Mouse (Mus musculus) ES-E14 (cell line): ENCODE results near the gene Spred2. TPM values are rescaled to one million over a fixed set of nuclear protein-coding genes. Genes with fewer than 3 reads are reported as not detected.

Experiments used
- DNase-seq: peaks from one replicate; pipeline ENCODE4 v3.0.0-alpha.2; 2013; ENCODE audit warnings: low read depth, low spot score
- H3K27ac ChIP-seq: 2 replicates; pipeline ENCODE4 v1.5.1; 2012; ENCODE audit warnings: low read depth, mild to moderate bottlenecking, low read length, moderate library complexity, mixed read lengths; ENCODE audit not compliant: poor library complexity, insufficient read depth, severe bottlenecking
- H3K36me3 ChIP-seq: 2 replicates; pipeline ENCODE4 v1.6.1; 2012; ENCODE audit warnings: mild to moderate bottlenecking, low read length, moderate library complexity, mixed read lengths; ENCODE audit not compliant: control insufficient read depth, poor library complexity, insufficient read depth, severe bottlenecking
- H3K4me1 ChIP-seq, 2 experiments: fragments of 150-350 bp in 1 of 2; sonication (generic) in 1 of 2; 2 replicates each; pipeline ENCODE4 v1.6.1; 2012; ENCODE audit warnings: low read length in 2 of 2, mild to moderate bottlenecking in 1 of 2, mixed read lengths in 1 of 2; ENCODE audit not compliant: control insufficient read depth in 2 of 2, insufficient read depth in 2 of 2, poor library complexity in 1 of 2
- H3K4me3 ChIP-seq, 2 experiments: fragments of 150-350 bp in 1 of 2; sonication (generic) in 1 of 2; 2 replicates each; pipeline ENCODE4 v1.5.1; 2012; ENCODE audit warnings: low read length in 2 of 2, low read depth in 1 of 2, mild to moderate bottlenecking in 1 of 2, mixed read lengths in 1 of 2; ENCODE audit not compliant: insufficient read depth in 1 of 2, poor library complexity in 1 of 2, severe bottlenecking in 1 of 2
- H3K9ac ChIP-seq: 2 replicates; pipeline ENCODE4 v1.6.1; 2012; ENCODE audit warnings: low read depth, mild to moderate bottlenecking, low read length, mixed read lengths; ENCODE audit not compliant: poor library complexity, insufficient read depth, severe bottlenecking
- H3K9me3 ChIP-seq: fragments of 150-350 bp; sonication (generic); 2 replicates; pipeline ENCODE4 v1.6.1; 2012; ENCODE audit warnings: low read depth, mild to moderate bottlenecking, low read length; ENCODE audit not compliant: control insufficient read depth, insufficient read depth
- CHD2 ChIP-seq: IDR thresholded peaks from 2 replicates; pipeline ENCODE4 v1.6.1; 2014; ENCODE audit warnings: mild to moderate bottlenecking, low read depth, low read length, inconsistent platforms
- HCFC1 ChIP-seq: IDR thresholded peaks from 2 replicates; pipeline ENCODE4 v1.6.1; 2012; ENCODE audit warnings: low read length, inconsistent platforms, borderline replicate concordance; ENCODE audit not compliant: insufficient read depth
- MAFK ChIP-seq: IDR thresholded peaks from 2 replicates; pipeline ENCODE4 v1.6.1; 2014; ENCODE audit warnings: mild to moderate bottlenecking, low read depth, low read length, inconsistent platforms; ENCODE audit not compliant: insufficient read depth
- ZC3H11A ChIP-seq: IDR thresholded peaks from 2 replicates; pipeline ENCODE4 v1.6.1; 2012; ENCODE audit warnings: low read depth, mild to moderate bottlenecking, inconsistent platforms, low read length, borderline replicate concordance
- ZNF384 ChIP-seq: IDR thresholded peaks from 2 replicates; pipeline ENCODE4 v1.6.1; 2012; ENCODE audit warnings: low read depth, low read length, inconsistent platforms
- in situ Hi-C, 2 experiments: fragments of 600-800 bp; cut with MboI; formaldehyde crosslinking; loops; one replicate each; pipeline ENCODE4 v1.15.1; 2025; ENCODE audit warnings: low sequenced_read_pairs in 2 of 2, inconsistent platforms in 1 of 2; ENCODE audit not compliant: unreplicated experiment in 2 of 2
- total RNA-seq: library from RNA; depleted of rRNA; stranded (reverse); fragments of 300-350 nt; gene quantifications from 2 replicates; pipeline ENCODE4 v1.2.3, GENCODE M21; 2012

Gene Spred2
- total RNA-seq, 1 experiment: 19.4 TPM

GRCm38 (mm10) chr11:19881342-19881741, 42.8 kb upstream of the Spred2 start:
- no peak for DNase-seq
- H3K4me3 ChIP-seq: no peak overlapping the region
- H3K27ac ChIP-seq: no peak overlapping the region
- peaks cover under 1 to 3% of the 10 kb centered on the region in 2 experiments; a peak in 1 of 4 replicates for H3K4me1 ChIP-seq
- no peaks in the 10 kb centered on the region for H3K36me3 ChIP-seq
- no peak overlapping the region for H3K9ac ChIP-seq
- in situ Hi-C loops: no loop called here
- TF ChIP-seq ZC3H11A: no peak
- no peak for TF ChIP-seq ZNF384
- TF ChIP-seq CHD2: no peak
- TF ChIP-seq HCFC1: no peak
- TF ChIP-seq MAFK: no peak
- H3K9me3 ChIP-seq: no peaks in the 10 kb centered on the region

- H3K4me1 ChIP-seq: no peaks in the 10 kb centered on the region
- H3K27ac ChIP-seq: no peak overlapping the region
- no peak overlapping the region for H3K9ac ChIP-seq
- TF ChIP-seq CHD2 (no peak), MAFK (no peak)
- in situ Hi-C loops: no loop called here
- DNase-seq: no peak
- no peaks in the 10 kb centered on the region for H3K9me3 ChIP-seq
- H3K36me3 ChIP-seq: no peaks in the 10 kb centered on the region
- H3K4me3 ChIP-seq: no peak overlapping the region
Measured at GRCm38 (mm10) chr11:19890700-19891406, 33.3 kb upstream of the Spred2 start.

- DNase-seq: no peak
- Histone ChIP-seq H3K9ac (no peak overlapping the region), H3K27ac (no peak overlapping the region), H3K9me3 (no peaks in the 10 kb centered on the region), H3K36me3 (no peaks in the 10 kb centered on the region), H3K4me3 (no peak overlapping the region), H3K4me1 (no peaks in the 10 kb centered on the region)
- in situ Hi-C loops: no loop called here
- TF ChIP-seq ZNF384: no peak
- TF ChIP-seq CHD2: no peak
- TF ChIP-seq HCFC1: no peak
- TF ChIP-seq MAFK: no peak
- no peak for TF ChIP-seq ZC3H11A
Measured at GRCm38 (mm10) chr11:19893233-19893632, 30.9 kb upstream of the Spred2 start.

- Histone ChIP-seq H3K36me3 (no peaks in the 10 kb centered on the region), H3K9me3 (no peaks in the 10 kb centered on the region), H3K27ac (no peak overlapping the region), H3K4me1 (no peaks in the 10 kb centered on the region), H3K9ac (no peak overlapping the region), H3K4me3 (no peak overlapping the region)
- in situ Hi-C loops: no loop called here
- DNase-seq: no peak
- TF ChIP-seq ZNF384: no peak
- no peak for TF ChIP-seq MAFK
- TF ChIP-seq CHD2: no peak
- TF ChIP-seq HCFC1: no peak
Measured at GRCm38 (mm10) chr11:19899621-19900020, 24.6 kb upstream of the Spred2 start.

GRCm38 (mm10) chr11:19900712-19901111, 23.5 kb upstream of the Spred2 start:
- H3K9me3 ChIP-seq: no peaks in the 10 kb centered on the region
- H3K4me3 ChIP-seq: no peak overlapping the region
- no peaks in the 10 kb centered on the region for H3K4me1 ChIP-seq
- H3K36me3 ChIP-seq: no peaks in the 10 kb centered on the region
- DNase-seq: no peak
- no peak for TF ChIP-seq ZC3H11A
- TF ChIP-seq HCFC1: no peak
- TF ChIP-seq MAFK: no peak
- TF ChIP-seq ZNF384: no peak
- TF ChIP-seq CHD2: no peak
- H3K27ac ChIP-seq: no peak overlapping the region
- in situ Hi-C loops: no loop called here
- no peak overlapping the region for H3K9ac ChIP-seq
